Mouse (Mus musculus) hindbrain, embryonic 11.5 days (tissue): ENCODE data around the gene Csf2. TPM values are rescaled to one million over a fixed set of nuclear protein-coding genes. Genes with fewer than 3 reads are reported as not detected.

Experiments
- ATAC-seq: fragments of 200-750 bp; cut with Nextera tagmentation; 2 replicates; pipeline ENCODE4 v1.8.0; 2017; ENCODE audit warnings: mild to moderate bottlenecking, moderate TSS enrichment, moderate library complexity; ENCODE audit not compliant: low FRiP score
- DNase-seq: peaks from one replicate; pipeline ENCODE4 v3.0.0-alpha.2; 2015; ENCODE audit warnings: low spot score
- H3K27ac ChIP-seq: fragments of 300-500 bp; sonication (generic); 2 replicates; pipeline ENCODE4 v1.5.1; 2014; ENCODE audit warnings: mild to moderate bottlenecking, low read depth, low read length
- H3K27me3 ChIP-seq: fragments of 300-500 bp; sonication (generic); 2 replicates; pipeline ENCODE4 v1.6.1; 2014; ENCODE audit warnings: mild to moderate bottlenecking, low read length, moderate library complexity, mixed read lengths; ENCODE audit not compliant: control insufficient read depth, insufficient read depth
- H3K36me3 ChIP-seq: fragments of 300-500 bp; sonication (generic); 2 replicates; pipeline ENCODE4 v1.6.1; 2014; ENCODE audit warnings: mild to moderate bottlenecking, low read length, moderate library complexity, mixed read lengths; ENCODE audit not compliant: control insufficient read depth, insufficient read depth
- H3K4me1 ChIP-seq: fragments of 300-500 bp; sonication (generic); replicated peaks from 2 replicates; pipeline ENCODE4 v1.6.1; 2014; ENCODE audit warnings: low read length, mixed read lengths; ENCODE audit not compliant: control insufficient read depth, insufficient read depth
- H3K4me2 ChIP-seq: fragments of 300-500 bp; sonication (generic); replicated peaks from 2 replicates; pipeline ENCODE4 v1.6.1; 2014; ENCODE audit warnings: mild to moderate bottlenecking, low read depth, low read length
- H3K4me3 ChIP-seq: fragments of 300-500 bp; sonication (generic); 2 replicates; pipeline ENCODE4 v1.5.1; 2014; ENCODE audit warnings: low read depth, low read length
- H3K9ac ChIP-seq: fragments of 300-500 bp; sonication (generic); 2 replicates; pipeline ENCODE4 v1.6.1; 2014; ENCODE audit warnings: low read depth, low read length
- H3K9me3 ChIP-seq: fragments of 300-500 bp; sonication (generic); 2 replicates; pipeline ENCODE4 v1.6.1; 2016; ENCODE audit warnings: low read length; ENCODE audit not compliant: control insufficient read depth
- WGBS: fragments of 180-500 bp; shearing (Covaris S2); extraction: QIAGEN DNeasy Blood & Tissue Kit; methylation state at CpG from one replicate; pipeline ENCODE4 v1.1.7; 2014; 5-methylcytosine and 5-hydroxymethylcytosine counted together
- polyA plus RNA-seq: library from polyadenylated mRNA; unstranded; fragments of >200 nt; fragmentation: Nextera tagmentation; extraction: Ambion mirVana; gene quantifications from 2 replicates; pipeline ENCODE4 v1.2.1, GENCODE M21; 2014

The Csf2 gene
- polyA plus RNA-seq, 1 experiment from 2014 or later: not detected

GRCm38 (mm10) chr11:54219903-54220740 is 29.3 kb downstream of the Csf2 start:
- no peaks in the 10 kb centered on the region for H3K36me3 ChIP-seq
- H3K9me3 ChIP-seq: no peaks in the 10 kb centered on the region
- no peak overlapping the region for H3K4me2 ChIP-seq
- H3K27me3 ChIP-seq: no peaks in the 10 kb centered on the region
- H3K27ac ChIP-seq: no peak overlapping the region
- H3K4me3 ChIP-seq: no peak overlapping the region
- DNase-seq (no peak), ATAC-seq (no peak)
- H3K4me1 ChIP-seq: no peaks in the 10 kb centered on the region
- WGBS: 60% methylated on average over 6 of the region's 6 CpGs
- H3K9ac ChIP-seq: no peak overlapping the region

- Histone ChIP-seq H3K9me3 (no peaks in the 10 kb centered on the region), H3K36me3 (no peaks in the 10 kb centered on the region), H3K4me2 (no peak overlapping the region), H3K27me3 (no peaks in the 10 kb centered on the region), H3K27ac (no peak overlapping the region), H3K4me1 (no peaks in the 10 kb centered on the region), H3K9ac (no peak overlapping the region), H3K4me3 (no peak overlapping the region)
- ATAC-seq (no peak), DNase-seq (no peak)
- 89% methylated on average over 1 of the region's 1 CpGs for WGBS
Observed at GRCm38 (mm10) chr11:54219191-54219590, 30.3 kb downstream of the Csf2 start.

DNA sequence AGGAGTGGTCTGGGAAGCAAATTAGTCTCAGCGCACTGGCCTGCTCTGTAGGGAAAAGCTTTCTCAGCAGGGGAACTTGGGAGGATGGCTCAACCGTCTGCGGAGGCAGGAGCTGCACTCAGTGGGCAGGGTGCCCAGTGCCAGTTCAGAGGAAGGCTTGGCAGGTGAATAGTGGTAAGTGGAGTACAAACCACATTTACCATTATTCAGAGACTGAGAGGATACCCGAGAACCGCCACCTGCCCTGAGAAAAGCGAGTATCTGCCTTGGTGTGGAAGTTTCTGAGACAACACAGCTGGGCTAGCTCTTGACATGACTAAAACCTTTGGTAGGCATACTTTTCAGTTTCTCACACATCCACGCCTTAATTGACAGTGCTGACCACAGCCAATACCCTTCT is 32.1 kb downstream of the Csf2 start:
- no peaks in the 10 kb centered on the region for H3K9me3 ChIP-seq
- no peak overlapping the region for H3K9ac ChIP-seq
- DNase-seq (no peak), ATAC-seq (no peak)
- H3K36me3 ChIP-seq: no peaks in the 10 kb centered on the region
- H3K4me1 ChIP-seq: no peaks in the 10 kb centered on the region
- WGBS: 67% methylated on average over 7 of the region's 7 CpGs
- no peak overlapping the region for H3K4me2 ChIP-seq
- no peak overlapping the region for H3K27ac ChIP-seq
- no peak overlapping the region for H3K4me3 ChIP-seq
- no peaks in the 10 kb centered on the region for H3K27me3 ChIP-seq

- no peak for ATAC-seq
- 86% methylated on average over 6 of the region's 6 CpGs for WGBS
- H3K9ac ChIP-seq: no peak overlapping the region
Observed at GRCm38 (mm10) chr11:54216091-54216490, 33.4 kb downstream of the Csf2 start.

DNA sequence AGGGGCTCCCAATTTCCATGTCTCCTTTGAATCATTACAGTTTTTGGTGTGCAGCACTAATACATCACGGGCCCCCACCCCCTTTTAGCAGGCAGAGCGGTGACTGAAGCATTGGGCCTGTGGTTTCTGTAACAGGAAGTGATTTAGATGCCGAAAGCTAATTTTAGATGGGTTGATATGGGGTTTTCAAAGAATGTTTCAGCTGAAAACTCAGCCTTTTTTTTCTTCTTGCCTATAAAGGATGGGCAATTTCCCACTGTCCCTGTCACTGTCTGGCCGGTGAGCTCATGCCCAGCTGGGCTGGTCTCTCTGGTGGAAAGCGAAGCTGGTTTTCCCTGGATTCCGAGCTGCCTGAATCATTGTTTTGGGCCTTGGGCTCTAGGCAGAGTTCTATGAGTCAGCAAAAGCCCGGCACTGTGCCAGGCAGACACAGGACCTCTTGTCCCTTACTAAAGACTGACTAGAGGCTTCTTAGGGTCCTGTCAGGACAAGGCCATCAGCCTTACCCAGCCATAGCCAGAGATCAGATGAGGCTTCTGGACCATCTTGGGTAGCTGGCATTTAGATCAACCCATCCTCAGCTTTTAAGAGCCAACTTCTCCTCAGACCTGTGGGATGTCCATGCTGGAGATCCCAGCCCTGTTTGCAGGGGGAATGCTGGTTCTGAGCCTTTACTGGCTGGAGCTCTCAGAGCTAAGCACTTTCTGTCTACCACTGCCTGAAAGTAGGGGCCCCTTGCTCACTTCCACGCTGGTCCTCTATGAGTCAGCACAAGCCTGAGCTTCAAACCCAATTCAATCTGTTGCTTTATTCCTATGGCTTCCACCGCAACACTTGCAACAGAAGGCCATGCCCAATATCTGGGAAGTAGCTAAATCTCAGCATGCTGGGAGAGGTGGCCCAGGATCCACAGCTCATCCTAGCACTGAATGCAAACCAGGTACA is 34.7 kb downstream of the Csf2 start:
- 87% methylated on average over 9 of the region's 9 CpGs for WGBS
- no peak overlapping the region for H3K9ac ChIP-seq
- DNase-seq: no peak
- no peaks in the 10 kb centered on the region for H3K36me3 ChIP-seq
- H3K27ac ChIP-seq: no peak overlapping the region
- H3K4me1 ChIP-seq: no peaks in the 10 kb centered on the region
- H3K4me3 ChIP-seq: no peak overlapping the region
- H3K4me2 ChIP-seq: no peak overlapping the region
- no peaks in the 10 kb centered on the region for H3K27me3 ChIP-seq
- ATAC-seq: no peak
- no peaks in the 10 kb centered on the region for H3K9me3 ChIP-seq

More at GRCm38 (mm10) chr11:54216091-54216490, 33.4 kb downstream of the Csf2 start:
- no peak overlapping the region for H3K4me2 ChIP-seq
- H3K27ac ChIP-seq: no peak overlapping the region
- H3K4me3 ChIP-seq: no peak overlapping the region
- no peak for DNase-seq
- H3K4me1 ChIP-seq: no peaks in the 10 kb centered on the region
- H3K36me3 ChIP-seq: no peaks in the 10 kb centered on the region
- H3K27me3 ChIP-seq: no peaks in the 10 kb centered on the region
- no peaks in the 10 kb centered on the region for H3K9me3 ChIP-seq

DNA sequence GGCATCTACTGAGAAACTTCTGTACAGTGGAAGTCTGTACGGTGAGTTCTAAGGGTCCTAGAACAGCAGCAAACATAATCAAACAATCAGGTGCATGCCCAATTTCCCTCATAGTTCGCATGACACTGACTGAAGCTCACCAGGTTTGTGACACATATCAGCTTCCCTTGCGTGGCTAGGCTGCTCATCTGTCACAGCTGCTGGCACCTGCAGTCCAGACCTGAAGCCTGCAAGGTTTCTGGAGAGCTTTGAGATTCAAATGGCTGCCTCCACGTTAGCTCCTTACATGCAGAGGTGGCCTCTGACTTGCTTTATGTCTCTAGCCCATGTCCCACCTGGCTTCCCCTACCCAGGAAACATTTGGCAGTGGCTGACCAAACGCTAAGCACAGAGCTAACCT is 35.8 kb downstream of the Csf2 start:
- DNase-seq: no peak
- no peak for ATAC-seq
- 86% methylated on average over 5 of the region's 5 CpGs for WGBS

GRCm38 (mm10) chr11:54206993-54207392 is 42.5 kb downstream of the Csf2 start:
- H3K9ac ChIP-seq: no peak overlapping the region
- H3K27ac ChIP-seq: no peak overlapping the region
- H3K36me3 ChIP-seq: no peaks in the 10 kb centered on the region
- ATAC-seq (no peak), DNase-seq (no peak)
- WGBS: 77% methylated on average over 5 of the region's 5 CpGs
- no peaks in the 10 kb centered on the region for H3K27me3 ChIP-seq
- no peak overlapping the region for H3K4me3 ChIP-seq
- no peaks in the 10 kb centered on the region for H3K4me1 ChIP-seq
- H3K9me3 ChIP-seq: no peaks in the 10 kb centered on the region
- H3K4me2 ChIP-seq: no peak overlapping the region

More for the DNA sequence above, 35.8 kb downstream of the Csf2 start:
- H3K9me3 ChIP-seq: no peaks in the 10 kb centered on the region
- no peaks in the 10 kb centered on the region for H3K4me1 ChIP-seq
- H3K36me3 ChIP-seq: no peaks in the 10 kb centered on the region
- H3K27ac ChIP-seq: no peak overlapping the region
- H3K4me3 ChIP-seq: no peak overlapping the region
- H3K9ac ChIP-seq: no peak overlapping the region
- H3K4me2 ChIP-seq: no peak overlapping the region
- no peaks in the 10 kb centered on the region for H3K27me3 ChIP-seq

GRCm38 (mm10) chr11:54205366-54205765 is 44.1 kb downstream of the Csf2 start:
- no peak for DNase-seq
- WGBS: 87% methylated on average over 6 of the region's 6 CpGs
- H3K27ac ChIP-seq: no peak overlapping the region
- H3K9ac ChIP-seq: no peak overlapping the region
- H3K36me3 ChIP-seq: no peaks in the 10 kb centered on the region
- no peak overlapping the region for H3K4me2 ChIP-seq
- no peak overlapping the region for H3K4me3 ChIP-seq
- no peaks in the 10 kb centered on the region for H3K4me1 ChIP-seq
- no peak for ATAC-seq
- no peaks in the 10 kb centered on the region for H3K9me3 ChIP-seq
- H3K27me3 ChIP-seq: no peaks in the 10 kb centered on the region
